ENCODE assay signal across 18 mouse cellular contexts in genomic region chr17:83808476-83809098, GRCm38 (mm10). TPM values are rescaled to one million over a fixed set of nuclear protein-coding genes. Genes with fewer than 3 reads are reported as not detected.
DNase-seq lines count a peak whose midpoint lies in the region; ATAC-seq and TF ChIP-seq lines count a peak whose summit lies in the region.
"Had no signal": no experiment of that assay in that cellular context is flagged by ENCODE, and none has a peak within 500 bp of the region (broad histone marks: within the 10 kb centered on the region; RNA-seq: fewer than 3 reads in every experiment).

No protein-coding gene starts in this region.

- no peak for TF ChIP-seq RAD21 in MEL (IDR thresholded peaks at IDR 0.05; ENCODE audit: low read depth, low read length)

- peak overlapping the region; percentile 46 to 48 for H3K4me3 ChIP-seq in MEL (ENCODE audit: control insufficient read depth in 1 of 2, insufficient read depth in 1 of 2, low read depth in 2 of 2, low read length in 2 of 2)
- H3K4me3 ChIP-seq in erythroblast, embryonic 14.5 days (replicated peaks): peak overlapping the region; percentile 59
- H3K4me3 ChIP-seq in liver, embryonic 15.5 days (replicated peaks): 0 out of 2 replicates have a peak overlapping the region, but pooled peaks have one; percentile 11
- H3K4me3 ChIP-seq in intestine, embryonic 15.5 days (replicated peaks): no peak overlapping the region
- H3K4me3 ChIP-seq: embryonic facial prominence, embryonic 13.5 days; heart, embryonic 10.5 days; heart, embryonic 15.5 days; midbrain, embryonic 12.5 days; neural tube, embryonic 13.5 days had no signal

- ATAC-seq in liver, embryonic 15.5 days (ENCODE audit: insufficient read depth): no peak
- ATAC-seq in intestine, embryonic 15.5 days: no peak
- ATAC-seq: forebrain, embryonic 14.5 days; hindbrain, embryonic 16.5 days had no signal

- H3K27me3 ChIP-seq in MEL (ENCODE audit: control insufficient read depth in 1 of 2, insufficient read depth in 2 of 2, low read length in 2 of 2): no peaks in the 10 kb centered on the region
- no peaks in the 10 kb centered on the region for H3K27me3 ChIP-seq in erythroblast, embryonic 14.5 days (ENCODE audit: control insufficient read depth)
- no peaks in the 10 kb centered on the region for H3K27me3 ChIP-seq in liver, embryonic 15.5 days
- no peaks in the 10 kb centered on the region for H3K27me3 ChIP-seq in intestine, embryonic 15.5 days (replicated peaks)
- H3K27me3 ChIP-seq: embryonic facial prominence, embryonic 13.5 days; heart, embryonic 15.5 days; midbrain, embryonic 12.5 days; neural tube, embryonic 13.5 days had no signal

- no peaks in the 10 kb centered on the region; the same call in 1 of the 2 replicates for H3K79me2 ChIP-seq in MEL (ENCODE audit: control insufficient read depth, insufficient read depth, low read length, poor library complexity)

- WGBS in liver, embryonic 15.5 days (ENCODE audit: insufficient replicate concordance): 68% methylated on average over 12 of the region's 12 CpGs
- WGBS in intestine, embryonic 15.5 days: 92% methylated on average over 12 of the region's 12 CpGs

- TF ChIP-seq CTCF in MEL (IDR thresholded peaks at IDR 0.05 in 2 of 3, conservative IDR thresholded peaks at IDR 0.05 in 1 of 3; ENCODE audit: control insufficient read depth in 1 of 3, insufficient read depth in 1 of 3, low read depth in 2 of 3, low read length in 3 of 3, poor library complexity in 1 of 3, severe bottlenecking in 1 of 3): no peak

- peak overlapping the region; percentile 61 for H3K4me2 ChIP-seq in liver, embryonic 15.5 days
- H3K4me2 ChIP-seq in intestine, embryonic 15.5 days (replicated peaks): no peak overlapping the region
- H3K4me2 ChIP-seq: embryonic facial prominence, embryonic 13.5 days; heart, embryonic 15.5 days; midbrain, embryonic 12.5 days; neural tube, embryonic 13.5 days had no signal

- TF ChIP-seq POLR2A in MEL (IDR thresholded peaks at IDR 0.05; ENCODE audit: control insufficient read depth in 1 of 2, insufficient read depth in 1 of 2, low read depth in 1 of 2, low read length in 2 of 2, poor library complexity in 1 of 2): no peak

- H3K9ac ChIP-seq in MEL (ENCODE audit: control insufficient read depth, low read depth, low read length, poor library complexity, severe bottlenecking): peak overlapping the region; percentile 68
- H3K9ac ChIP-seq in liver, embryonic 15.5 days: peak overlapping the region; percentile 39; the same call in 1 of the 2 replicates
- H3K9ac ChIP-seq in intestine, embryonic 15.5 days: no peak overlapping the region
- H3K9ac ChIP-seq: embryonic facial prominence, embryonic 13.5 days; heart, embryonic 15.5 days; midbrain, embryonic 12.5 days; neural tube, embryonic 13.5 days had no signal

- peak; percentile 46 for DNase-seq in ES-CJ7 (ENCODE audit: low read depth, low spot score)
- peak; percentile 87 for DNase-seq in MEL (ENCODE audit: low read depth, low spot score)
- DNase-seq in layer of hippocampus, adult 11-12 months (ENCODE audit: low spot score): no peak
- no peak for DNase-seq in layer of hippocampus, adult 9-11 months

- H3K36me3 ChIP-seq in MEL (ENCODE audit: control insufficient read depth in 1 of 2, insufficient read depth in 2 of 2, low read length in 2 of 2): peaks cover 0 to 25% of the 10 kb centered on the region in 2 experiments; a peak in 2 of 4 replicates
- peaks cover 75% of the 10 kb centered on the region for H3K36me3 ChIP-seq in erythroblast, embryonic 14.5 days (ENCODE audit: control insufficient read depth)
- peaks cover 63% of the 10 kb centered on the region for H3K36me3 ChIP-seq in liver, embryonic 15.5 days (replicated peaks)
- H3K36me3 ChIP-seq in intestine, embryonic 15.5 days: peaks cover 8% of the 10 kb centered on the region; the same call in 1 of the 2 replicates

- H3K27ac ChIP-seq in MEL (ENCODE audit: control insufficient read depth, low read depth, low read length): peak overlapping the region; percentile 96
- H3K27ac ChIP-seq in liver, embryonic 15.5 days (replicated peaks): peak overlapping the region; percentile 82
- H3K27ac ChIP-seq in intestine, embryonic 15.5 days: no peak overlapping the region
- H3K27ac ChIP-seq: embryonic facial prominence, embryonic 13.5 days; heart, embryonic 10.5 days; heart, embryonic 15.5 days; midbrain, embryonic 12.5 days; neural tube, embryonic 13.5 days; stomach, postnatal 0 days had no signal

- H3K4me1 ChIP-seq in MEL (ENCODE audit: control insufficient read depth in 1 of 2, insufficient read depth in 2 of 2, low read length in 2 of 2): peaks cover 11 to 30% of the 10 kb centered on the region in 2 experiments
- H3K4me1 ChIP-seq in erythroblast, embryonic 14.5 days (ENCODE audit: control insufficient read depth): peaks cover 69% of the 10 kb centered on the region
- H3K4me1 ChIP-seq in liver, embryonic 15.5 days (replicated peaks): peaks cover 63% of the 10 kb centered on the region
- H3K4me1 ChIP-seq in intestine, embryonic 15.5 days (replicated peaks): no peaks in the 10 kb centered on the region
- H3K4me1 ChIP-seq: embryonic facial prominence, embryonic 13.5 days; midbrain, embryonic 12.5 days had no signal

- no peaks in the 10 kb centered on the region for H3K9me3 ChIP-seq in MEL (replicated peaks; ENCODE audit: insufficient read depth, low read length)
- no peaks in the 10 kb centered on the region for H3K9me3 ChIP-seq in erythroblast, embryonic 14.5 days (ENCODE audit: control insufficient read depth, low read length)
- H3K9me3 ChIP-seq in liver, embryonic 15.5 days (replicated peaks): no peaks in the 10 kb centered on the region
- H3K9me3 ChIP-seq in intestine, embryonic 15.5 days: no peaks in the 10 kb centered on the region
- H3K9me3 ChIP-seq: embryonic facial prominence, embryonic 13.5 days; heart, embryonic 10.5 days; heart, embryonic 15.5 days; midbrain, embryonic 12.5 days; neural tube, embryonic 13.5 days had no signal

- TF ChIP-seq EP300 in MEL (IDR thresholded peaks at IDR 0.05; ENCODE audit: low read depth in 1 of 2, low read length in 2 of 2): no peak

TF ChIP-seq in MEL, 35 proteins besides CTCF, POLR2A, EP300 and RAD21:
- TF ChIP-seq ELF1 (IDR thresholded peaks at IDR 0.05; ENCODE audit: low read depth, low read length) (peak; percentile 52; the same call in 1 of the 2 replicates), BHLHE40 (IDR thresholded peaks at IDR 0.05; ENCODE audit: borderline replicate concordance, low read depth, low read length) (no peak), CHD1 (IDR thresholded peaks at IDR 0.05; ENCODE audit: low read depth, low read length) (no peak), ETS1 (IDR thresholded peaks at IDR 0.05; ENCODE audit: low read depth, low read length) (0 out of 2 replicates have a peak, but pooled peaks have one; percentile 6), ZNF384 (IDR thresholded peaks at IDR 0.05; ENCODE audit: low read depth, low read length) (peak; percentile 51), UBTF (IDR thresholded peaks at IDR 0.05; ENCODE audit: borderline replicate concordance, insufficient read depth, low read depth, low read length) (no peak), MYC (IDR thresholded peaks at IDR 0.05; ENCODE audit: low read depth, low read length) (peak; percentile 2)

RNA-seq across cellular contexts. Expression of gene Haao, which starts 39.2 kb away (rescaled TPM):
- total RNA-seq in MEL (2012; rRNA removed): 1.2 and 1.5 TPM in 2 replicates
- polyA plus RNA-seq in MEL (2012; ENCODE audit: insufficient read depth in 1 of 2, insufficient read length in 2 of 2, low read depth in 1 of 2, low replicate concordance in 2 of 2, missing spikeins in 1 of 2): 1 to 10 TPM in 1 of 2 experiments, not detected in 1; 2.8 TPM
- polyA plus RNA-seq in erythroblast, embryonic 14.5 days (2012): 0.12 TPM in 1 of 2 replicates, not detected in the other
- 57.4 and 80.7 TPM in 2 replicates for polyA plus RNA-seq in liver, embryonic 15.5 days (2015; fragmentation: Nextera tagmentation; extraction: Ambion mirVana)
- 1.1 and 1.2 TPM in 2 replicates for polyA plus RNA-seq in intestine, embryonic 15.5 days (2015; fragmentation: Nextera tagmentation; extraction: Ambion mirVana)
- total RNA-seq: gastrocnemius, postnatal 25 days; layer of hippocampus, postnatal 10 days had no signal
- polyA plus RNA-seq: hindbrain, embryonic 11.5 days; neural tube, embryonic 13.5 days had no signal

Comparison
In these comparisons a context has a peak if more than half of its experiments do, and no peak if none do; other contexts are left out.
1. DNase-seq: peak in ES-CJ7 (single experiment) and MEL (single experiment); none in layer of hippocampus, adult 11-12 months (single experiment) and layer of hippocampus, adult 9-11 months (single experiment).
2. RNA of gene Haao, which starts 39.2 kb away (polyA plus RNA-seq): 57.4 to 80.7 TPM in liver, embryonic 15.5 days; 2.8 TPM in MEL, 1.1 to 1.2 TPM in intestine, embryonic 15.5 days and 0.12 TPM in erythroblast, embryonic 14.5 days; every median in the first group is over 10 times any median in the second.